Mouse (Mus musculus) granulocyte monocyte progenitor cell, adult 5-6 weeks (primary cell): Measurements from ENCODE around the gene Tomm40. TPM values are rescaled to one million over a fixed set of nuclear protein-coding genes. Genes with fewer than 3 reads are reported as not detected.
"Not testable (repeated sequence)": the region's sequence is repeated elsewhere in the genome, so short reads cannot be mapped to it uniquely, and the experiment has no call there.

Experiments
- ATAC-seq: replicated peaks from 2 replicates; pipeline ENCODE4 v1.8.0; 2016; ENCODE audit warnings: mild to moderate bottlenecking, moderate TSS enrichment, inconsistent platforms; ENCODE audit not compliant: poor library complexity, severe bottlenecking
- total RNA-seq, 2 experiments: library from RNA; stranded (forward) in 1 of 2; stranded (reverse) in 1 of 2; fragments of 200-712, 200-1000 nt in 1 of 2; fragments of >200 nt in 1 of 2; fragmentation: Nextera tagmentation in 1 of 2; gene quantifications; 2 replicates each; pipeline ENCODE4 v1.2.3; 2014 to 2017

Tomm40 gene
- total RNA-seq, 2 experiments from 2014 or later: 47.0 to 70.2 TPM

DNA sequence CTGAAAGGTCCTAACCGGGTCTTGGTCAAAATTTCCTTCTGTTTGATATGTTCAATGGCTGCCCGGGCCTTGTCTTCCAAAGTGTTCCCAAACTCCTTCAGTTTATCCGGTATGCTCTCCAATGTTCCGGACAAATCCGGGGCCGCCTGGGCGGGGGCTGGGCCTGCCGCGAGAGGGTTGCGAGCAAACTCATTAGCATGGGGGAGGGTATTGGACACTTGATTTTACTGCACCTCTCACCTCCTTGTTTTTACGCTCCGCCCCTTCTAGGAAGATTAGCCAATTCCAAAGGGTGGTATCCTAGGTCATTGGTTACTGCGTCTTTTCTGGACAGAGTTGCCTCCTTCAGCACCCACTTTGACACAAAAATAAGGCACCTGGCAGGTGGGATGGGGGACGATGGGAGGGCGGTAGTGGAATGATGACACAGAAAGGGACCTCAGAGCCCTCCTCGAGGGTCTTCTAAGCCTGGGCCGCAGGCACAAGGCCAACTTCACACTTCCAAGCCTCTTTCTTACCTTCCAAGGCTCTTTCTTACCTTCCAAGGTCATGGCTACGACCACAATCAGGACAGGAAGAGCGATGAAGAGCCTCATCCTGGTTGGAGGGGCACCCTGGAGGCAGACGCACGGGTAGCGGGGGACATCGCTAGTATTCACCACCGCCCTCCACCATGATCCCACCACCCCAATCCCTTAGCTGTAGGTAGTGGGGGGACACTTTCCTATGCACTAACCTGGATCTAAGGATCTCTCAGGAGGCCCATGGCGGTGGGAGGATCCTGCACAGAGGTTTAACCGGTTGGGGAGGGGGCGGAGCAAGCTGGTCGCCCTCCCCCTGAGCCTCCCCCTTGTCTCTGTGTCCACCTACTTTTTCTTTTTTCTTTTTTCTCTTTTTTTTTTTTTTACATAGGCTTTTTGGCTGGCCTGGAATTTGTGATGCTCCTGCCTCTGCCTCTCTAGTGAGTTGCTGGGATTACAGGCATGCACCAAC is 23.1 kb downstream of the Tomm40 start, which contains the start of gene Apoc1:
Apoc1 (minus strand) TSS at position 788 of the 993 bp plus-strand sequence.
- ATAC-seq: no peak

- ATAC-seq: no peak
These were observed 23.8 kb downstream of the Tomm40 start for GRCm38 (mm10) chr7:19691434-19691833.

DNA sequence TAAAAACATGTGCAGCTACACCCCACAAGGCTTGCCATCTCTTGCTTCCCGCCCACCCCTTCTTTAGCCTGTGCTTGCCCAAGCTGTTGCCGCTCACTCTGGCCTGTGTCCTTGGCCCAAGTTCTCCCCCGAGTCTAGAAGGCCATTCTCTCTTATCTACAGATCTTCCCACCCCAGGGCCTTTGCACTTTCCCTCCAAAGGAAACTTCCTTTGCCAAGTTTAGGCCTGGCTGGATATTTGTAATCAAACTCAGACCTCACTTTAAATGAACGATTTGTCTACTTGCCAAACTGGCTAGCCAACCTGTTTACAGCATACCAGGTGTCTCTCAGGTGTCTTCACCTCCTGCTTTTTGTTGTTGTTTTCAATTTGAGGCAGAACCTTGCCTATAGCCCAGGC is 24.4 kb downstream of the Tomm40 start:
- no peak for ATAC-seq

GRCm38 (mm10) chr7:19688611-19689010 is 26.6 kb downstream of the Tomm40 start:
- no peak for ATAC-seq

- ATAC-seq: no peak
These were observed 27.1 kb downstream of the Tomm40 start for GRCm38 (mm10) chr7:19688101-19688500.

- ATAC-seq: not testable (repeated sequence)
These were observed 28.2 kb downstream of the Tomm40 start for GRCm38 (mm10) chr7:19686927-19687583.

DNA sequence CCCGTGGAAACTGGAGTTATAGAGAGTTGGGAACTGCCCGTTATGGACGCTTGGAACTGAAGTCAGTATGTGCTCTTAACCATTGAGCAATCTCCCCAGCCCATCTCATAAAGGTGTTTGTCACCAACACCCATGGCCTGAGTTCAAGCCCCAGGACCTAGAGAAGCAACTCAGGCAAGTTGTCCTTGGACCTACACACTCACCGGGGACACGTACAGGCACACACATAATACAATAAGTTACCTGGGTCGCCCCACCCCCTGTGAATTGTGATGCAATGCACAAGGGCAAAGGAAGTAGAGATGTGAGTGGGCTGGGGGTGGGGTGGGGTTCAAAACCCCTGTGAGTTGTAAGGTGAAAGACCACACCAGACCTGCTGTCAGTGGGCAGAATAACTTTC is 28.7 kb downstream of the Tomm40 start:
- no peak for ATAC-seq

DNA sequence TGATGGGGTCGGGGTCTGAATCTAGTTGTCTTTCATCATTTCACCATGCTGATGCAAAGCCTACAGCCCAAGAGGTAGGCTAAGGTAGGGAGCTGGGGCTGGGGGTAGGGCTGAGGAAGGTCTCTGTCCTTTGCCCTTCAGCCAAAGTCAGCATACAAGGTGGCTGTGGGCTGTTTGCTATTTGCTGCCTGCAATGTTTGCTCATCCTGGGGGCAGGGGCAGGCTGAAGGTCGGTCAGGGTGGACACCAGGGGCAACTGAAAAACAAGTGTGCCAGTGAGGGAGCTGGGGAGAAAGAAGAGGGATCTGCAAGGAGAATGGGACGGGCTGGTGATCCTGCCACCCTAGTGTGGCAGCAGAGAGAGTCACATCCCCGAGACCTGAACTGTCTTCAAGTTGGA is 29.9 kb downstream of the Tomm40 start:
- no peak for ATAC-seq

- peak; percentile 89 for ATAC-seq
These were observed 31.5 kb downstream of the Tomm40 start for GRCm38 (mm10) chr7:19683771-19684201.

- no peak for ATAC-seq
These were observed 32.3 kb downstream of the Tomm40 start for GRCm38 (mm10) chr7:19682979-19683378.

GRCm38 (mm10) chr7:19681202-19681694 is 34.0 kb downstream of the Tomm40 start, which contains the start of the genes Gm44805 and Apoc4:
Gm44805 (minus strand) TSS chr7:19681423.
Apoc4 (minus strand) TSS chr7:19681479.
- no peak for ATAC-seq

DNA sequence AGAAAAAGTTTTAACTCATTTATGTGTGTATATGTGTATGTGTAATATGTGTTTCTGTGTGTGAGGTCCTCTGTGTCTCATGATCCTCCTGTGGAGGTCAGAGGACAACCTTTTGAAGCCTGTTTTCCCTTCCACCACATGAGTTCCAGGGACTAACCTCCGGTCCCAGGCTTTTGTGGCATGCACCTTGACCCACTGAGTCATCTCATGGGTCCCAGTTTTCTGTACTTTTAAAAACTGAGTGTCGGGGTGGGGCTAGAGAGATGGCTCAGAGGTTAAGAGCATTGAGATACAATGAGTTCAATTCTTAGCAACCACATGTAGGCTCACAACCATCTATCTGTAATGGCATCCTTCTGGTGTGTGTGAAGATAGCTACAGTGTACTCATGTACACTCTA is 34.5 kb downstream of the Tomm40 start:
- no peak for ATAC-seq

- no peak for ATAC-seq
These were observed 36.3 kb downstream of the Tomm40 start for GRCm38 (mm10) chr7:19678901-19679300.

GRCm38 (mm10) chr7:19677872-19678271 is 37.4 kb downstream of the Tomm40 start, which contains the start of gene Apoc2:
Apoc2 (minus strand) TSS chr7:19677941.
- ATAC-seq: no peak

- peak; percentile 49 for ATAC-seq
These were observed 38.6 kb downstream of the Tomm40 start for GRCm38 (mm10) chr7:19676662-19677061.

GRCm38 (mm10) chr7:19675824-19676223 is 39.4 kb downstream of the Tomm40 start:
- peak; percentile 88 for ATAC-seq

- no peak for ATAC-seq
These were observed 42.0 kb downstream of the Tomm40 start for GRCm38 (mm10) chr7:19673083-19673699.

GRCm38 (mm10) chr7:19671511-19671910 is 43.7 kb downstream of the Tomm40 start:
- ATAC-seq: no peak

GRCm38 (mm10) chr7:19668947-19669721 is 46.1 kb downstream of the Tomm40 start:
- ATAC-seq: peak; percentile 56

DNA sequence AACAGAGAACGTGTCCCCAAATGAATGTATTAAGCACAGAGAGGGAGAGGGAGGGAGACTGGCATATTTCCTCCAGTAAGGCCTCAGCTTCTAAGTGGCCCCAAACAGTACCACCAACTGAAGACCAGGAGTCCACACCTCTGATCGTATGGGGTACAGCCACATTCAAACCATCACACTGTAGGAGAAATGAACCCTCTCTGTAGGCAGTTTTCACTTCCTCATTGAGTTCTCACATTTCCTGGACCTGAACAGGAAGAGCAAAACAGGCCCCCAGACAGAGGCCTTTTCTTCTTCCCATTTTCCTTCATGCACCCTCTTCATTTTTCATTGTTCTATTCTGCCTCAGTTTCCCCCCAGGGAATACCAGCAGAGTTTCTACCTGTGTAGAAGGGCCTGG is 47.8 kb downstream of the Tomm40 start:
- ATAC-seq: peak; percentile 36
